Mouse (Mus musculus) limb, embryonic 10.5 days (tissue): Measurements from ENCODE around the gene Mettl3. TPM values are rescaled to one million over a fixed set of nuclear protein-coding genes. Genes with fewer than 3 reads are reported as not detected.

Source experiments
- DNase-seq: peaks from one replicate; pipeline ENCODE4 v3.0.0-alpha.2; 2017; ENCODE audit warnings: low spot score
- H3K27ac ChIP-seq: fragments of 300-500 bp; sonication (generic); 2 replicates; pipeline ENCODE4 v1.5.1; 2016; ENCODE audit warnings: mild to moderate bottlenecking
- H3K27me3 ChIP-seq: fragments of 300-500 bp; sonication (generic); 2 replicates; pipeline ENCODE4 v1.6.1; 2016; ENCODE audit warnings: low read depth, mild to moderate bottlenecking; ENCODE audit not compliant: poor library complexity, severe bottlenecking
- H3K36me3 ChIP-seq: fragments of 300-500 bp; sonication (generic); 2 replicates; pipeline ENCODE4 v1.6.1; 2016; ENCODE audit warnings: mild to moderate bottlenecking, moderate library complexity
- H3K4me1 ChIP-seq: fragments of 300-500 bp; sonication (generic); 2 replicates; pipeline ENCODE4 v1.6.1; 2016
- H3K4me3 ChIP-seq: fragments of 300-500 bp; sonication (generic); 2 replicates; pipeline ENCODE4 v1.5.1; 2016; ENCODE audit warnings: mild to moderate bottlenecking, moderate library complexity
- H3K9me3 ChIP-seq: fragments of 300-500 bp; sonication (generic); replicated peaks from 2 replicates; pipeline ENCODE4 v1.6.1; 2016; ENCODE audit warnings: mild to moderate bottlenecking
- WGBS: fragments of 180-500 bp; shearing (Covaris S2); methylation state at CpG from one replicate; pipeline ENCODE4 v1.1.7; 2016; 5-methylcytosine and 5-hydroxymethylcytosine counted together
- polyA plus RNA-seq: library from polyadenylated mRNA; unstranded; fragments of >200 nt; fragmentation: Nextera tagmentation; extraction: Ambion mirVana; gene quantifications from 2 replicates; pipeline ENCODE4 v1.2.1, GENCODE M21; 2016

Mettl3 gene
- polyA plus RNA-seq: 58.6 and 64.5 TPM in 2 replicates

- H3K36me3 ChIP-seq: peaks cover 28% of the 10 kb centered on the region
- under 1% methylated on average over 46 of the region's 46 CpGs for WGBS
- H3K27ac ChIP-seq: peak within 1 kb of the TSS; percentile 93
- DNase-seq: peak; percentile 88
- H3K4me3 ChIP-seq: peak within 1 kb of the TSS; percentile 72
- H3K27me3 ChIP-seq: no peaks in the 10 kb centered on the region
- peaks cover 6% of the 10 kb centered on the region for H3K4me1 ChIP-seq
- H3K9me3 ChIP-seq: no peaks in the 10 kb centered on the region
Observed at GRCm38 (mm10) chr14:52304644-52305271, at the start of gene Mettl3. TSS of gene Mettl3 (minus strand) at chr14:52305128.

GRCm38 (mm10) chr14:52339512-52339852 is 34.6 kb upstream of the Mettl3 start:
- Histone ChIP-seq H3K27me3 (no peaks in the 10 kb centered on the region; the same call in 1 of the 2 replicates), H3K4me1 (no peaks in the 10 kb centered on the region), H3K4me3 (no peak overlapping the region), H3K9me3 (no peaks in the 10 kb centered on the region), H3K36me3 (no peaks in the 10 kb centered on the region), H3K27ac (no peak overlapping the region)
- 73% methylated on average over 6 of the region's 6 CpGs for WGBS
- no peak for DNase-seq

GRCm38 (mm10) chr14:52338751-52339511 is 34.0 kb upstream of the Mettl3 start:
- peak; percentile 56 for DNase-seq
- WGBS: 35% methylated on average over 21 of the region's 21 CpGs
- no peak overlapping the region; the same call in 1 of the 2 replicates for H3K4me3 ChIP-seq

GRCm38 (mm10) chr14:52332171-52332570 is 27.2 kb upstream of the Mettl3 start:
- H3K27me3 ChIP-seq: peaks cover 57% of the 10 kb centered on the region
- WGBS: 100% methylated on average over 1 of the region's 3 CpGs
- no peaks in the 10 kb centered on the region for H3K9me3 ChIP-seq
- no peaks in the 10 kb centered on the region for H3K36me3 ChIP-seq
- no peak overlapping the region for H3K4me3 ChIP-seq
- no peak for DNase-seq
- peaks cover 10% of the 10 kb centered on the region for H3K4me1 ChIP-seq
- no peak overlapping the region for H3K27ac ChIP-seq

More at GRCm38 (mm10) chr14:52338751-52339511, 34.0 kb upstream of the Mettl3 start:
- Histone ChIP-seq H3K27me3 (no peaks in the 10 kb centered on the region; the same call in 1 of the 2 replicates), H3K9me3 (no peaks in the 10 kb centered on the region), H3K36me3 (no peaks in the 10 kb centered on the region), H3K27ac (no peak overlapping the region), H3K4me1 (no peaks in the 10 kb centered on the region)

GRCm38 (mm10) chr14:52331069-52331750 is 26.3 kb upstream of the Mettl3 start:
- no peaks in the 10 kb centered on the region for H3K36me3 ChIP-seq
- H3K4me1 ChIP-seq: peaks cover 10% of the 10 kb centered on the region
- H3K27me3 ChIP-seq: peaks cover 67% of the 10 kb centered on the region
- no peak overlapping the region for H3K27ac ChIP-seq
- DNase-seq: no peak
- H3K4me3 ChIP-seq: no peak overlapping the region
- WGBS: 25% methylated on average over 4 of the region's 4 CpGs
- no peaks in the 10 kb centered on the region for H3K9me3 ChIP-seq

GRCm38 (mm10) chr14:52327910-52328812 is 23.2 kb upstream of the Mettl3 start, which contains the start of gene Sall2:
TSS of gene Sall2 (minus strand) at chr14:52328762.
- H3K27ac ChIP-seq: peak within 1 kb of the TSS; percentile 30; the same call in 1 of the 2 replicates
- peaks cover 10% of the 10 kb centered on the region for H3K4me1 ChIP-seq
- WGBS: 1% methylated on average over 26 of the region's 26 CpGs

GRCm38 (mm10) chr14:52327375-52327901 is 22.5 kb upstream of the Mettl3 start:
- DNase-seq: no peak
- Histone ChIP-seq H3K9me3 (no peaks in the 10 kb centered on the region), H3K4me1 (peaks cover 10% of the 10 kb centered on the region), H3K27ac (no peak overlapping the region), H3K27me3 (peaks cover 71% of the 10 kb centered on the region), H3K4me3 (peak overlapping the region; percentile 53), H3K36me3 (no peaks in the 10 kb centered on the region)
- 4% methylated on average over 14 of the region's 14 CpGs for WGBS

More at GRCm38 (mm10) chr14:52327910-52328812, 23.2 kb upstream of the Mettl3 start, which contains the start of gene Sall2:
- DNase-seq: no peak
- Histone ChIP-seq H3K9me3 (no peaks in the 10 kb centered on the region), H3K36me3 (no peaks in the 10 kb centered on the region), H3K27me3 (peaks cover 76% of the 10 kb centered on the region), H3K4me3 (peak within 1 kb of the TSS; percentile 53)

- Histone ChIP-seq H3K27ac (no peak overlapping the region), H3K4me1 (peaks cover 10% of the 10 kb centered on the region), H3K9me3 (no peaks in the 10 kb centered on the region), H3K27me3 (peaks cover 55% of the 10 kb centered on the region), H3K36me3 (no peaks in the 10 kb centered on the region), H3K4me3 (no peak overlapping the region)
- no peak for DNase-seq
- 11% methylated on average over 4 of the region's 4 CpGs for WGBS
Observed at GRCm38 (mm10) chr14:52325890-52326289, 21.0 kb upstream of the Mettl3 start.

- H3K27me3 ChIP-seq: no peaks in the 10 kb centered on the region
- H3K36me3 ChIP-seq: peaks cover 6% of the 10 kb centered on the region
- DNase-seq: no peak
- H3K4me1 ChIP-seq: peaks cover 23% of the 10 kb centered on the region
- no peak overlapping the region for H3K27ac ChIP-seq
- WGBS: 74% methylated on average over 6 of the region's 6 CpGs
- H3K4me3 ChIP-seq: no peak overlapping the region
- H3K9me3 ChIP-seq: no peaks in the 10 kb centered on the region
Observed at GRCm38 (mm10) chr14:52319361-52319760, 14.4 kb upstream of the Mettl3 start.

- WGBS: 6% methylated on average over 16 of the region's 16 CpGs
- H3K27me3 ChIP-seq: no peaks in the 10 kb centered on the region
- H3K36me3 ChIP-seq: peaks cover 33% of the 10 kb centered on the region
- H3K4me1 ChIP-seq: peaks cover 33% of the 10 kb centered on the region
- H3K27ac ChIP-seq: peak overlapping the region; percentile 98
- 0 out of 2 replicates have a peak, but pooled peaks cover 4% of the 10 kb centered on the region for H3K9me3 ChIP-seq
- peak overlapping the region; percentile 82 for H3K4me3 ChIP-seq
- no peak for DNase-seq
Observed at GRCm38 (mm10) chr14:52316441-52317225, 11.7 kb upstream of the Mettl3 start.

- no peaks in the 10 kb centered on the region for H3K27me3 ChIP-seq
- peaks cover 33% of the 10 kb centered on the region for H3K4me1 ChIP-seq
- H3K36me3 ChIP-seq: peaks cover 40% of the 10 kb centered on the region
- DNase-seq: peak; percentile 85
- peak overlapping the region; percentile 98 for H3K27ac ChIP-seq
- peak overlapping the region; percentile 82 for H3K4me3 ChIP-seq
- WGBS: under 1% methylated on average over 34 of the region's 41 CpGs
- 0 out of 2 replicates have a peak, but pooled peaks cover 4% of the 10 kb centered on the region for H3K9me3 ChIP-seq
Observed at GRCm38 (mm10) chr14:52315792-52316440, 11.0 kb upstream of the Mettl3 start.
